Mouse (Mus musculus): ENCODE measurements at regions not wholly inside any gene's neighbourhood (a gene's known extent, or its start where the extent isn't known, plus 50 kb on each side); places are given as distances from the start of the nearest gene placed in this dataset.

DNA sequence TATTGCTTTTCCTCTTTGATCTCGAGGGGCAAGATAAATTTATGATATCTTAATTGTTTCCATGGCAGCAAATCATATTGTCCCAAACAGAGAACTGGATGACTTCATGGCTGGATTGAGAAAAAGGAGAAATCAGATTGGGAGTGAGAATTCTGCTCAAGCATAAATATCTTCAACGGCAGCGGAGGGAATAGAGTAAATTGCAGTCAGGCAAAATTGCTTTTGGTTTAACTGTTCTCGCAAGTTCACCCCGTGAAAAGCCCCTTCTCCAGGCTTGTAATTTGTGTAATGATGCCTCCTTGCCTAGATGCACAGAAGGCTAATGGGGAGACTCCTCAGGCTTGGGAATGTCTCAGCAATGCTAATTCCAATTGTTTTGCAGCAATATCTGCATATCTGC, 64.4 kb upstream of the Ccn6 start:
- peak overlapping the region; percentile 68 for H3K27ac ChIP-seq
- DNase-seq: no peak
- no peak for TF ChIP-seq CTCF (IDR thresholded peaks at IDR 0.05)
- peak overlapping the region; percentile 52 for H3K4me3 ChIP-seq
- intact Hi-C loops (cut with DNase I): no loop called here

- no peak for TF ChIP-seq CTCF (IDR thresholded peaks at IDR 0.05)
- DNase-seq: peak; percentile 82
- intact Hi-C loops (cut with DNase I): no loop called here
- peak overlapping the region; percentile 52 for H3K4me3 ChIP-seq
- peak overlapping the region; percentile 68 for H3K27ac ChIP-seq
These were observed 63.9 kb upstream of the Ccn6 start for GRCm38 (mm10) chr10:39227499-39227942.

DNA sequence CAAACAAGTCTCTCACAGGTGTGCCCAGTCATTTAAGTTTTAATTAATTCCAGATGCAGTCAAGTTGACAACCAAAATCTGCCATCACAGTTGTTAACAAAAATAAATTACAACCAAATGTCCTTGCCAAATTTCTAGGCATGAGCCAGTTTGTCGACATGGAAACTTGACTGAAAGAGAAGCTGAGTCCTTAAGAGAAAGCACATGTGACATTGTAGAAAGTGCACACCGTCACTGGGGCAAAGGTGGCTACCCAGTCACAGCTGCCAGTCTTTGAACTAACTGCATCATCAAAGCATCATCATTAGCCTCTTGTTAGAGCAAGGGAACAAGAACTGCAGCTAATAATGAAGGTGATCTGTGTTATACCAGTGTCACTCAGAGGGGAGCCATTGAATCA, 62.9 kb upstream of the Ccn6 start:
- DNase-seq: no peak
- Histone ChIP-seq H3K27ac (peak overlapping the region; percentile 68; the same call in 1 of the 2 replicates), H3K4me3 (no peak overlapping the region)
- intact Hi-C loops (cut with DNase I): no loop called here
- no peak for TF ChIP-seq CTCF (IDR thresholded peaks at IDR 0.05)

DNA sequence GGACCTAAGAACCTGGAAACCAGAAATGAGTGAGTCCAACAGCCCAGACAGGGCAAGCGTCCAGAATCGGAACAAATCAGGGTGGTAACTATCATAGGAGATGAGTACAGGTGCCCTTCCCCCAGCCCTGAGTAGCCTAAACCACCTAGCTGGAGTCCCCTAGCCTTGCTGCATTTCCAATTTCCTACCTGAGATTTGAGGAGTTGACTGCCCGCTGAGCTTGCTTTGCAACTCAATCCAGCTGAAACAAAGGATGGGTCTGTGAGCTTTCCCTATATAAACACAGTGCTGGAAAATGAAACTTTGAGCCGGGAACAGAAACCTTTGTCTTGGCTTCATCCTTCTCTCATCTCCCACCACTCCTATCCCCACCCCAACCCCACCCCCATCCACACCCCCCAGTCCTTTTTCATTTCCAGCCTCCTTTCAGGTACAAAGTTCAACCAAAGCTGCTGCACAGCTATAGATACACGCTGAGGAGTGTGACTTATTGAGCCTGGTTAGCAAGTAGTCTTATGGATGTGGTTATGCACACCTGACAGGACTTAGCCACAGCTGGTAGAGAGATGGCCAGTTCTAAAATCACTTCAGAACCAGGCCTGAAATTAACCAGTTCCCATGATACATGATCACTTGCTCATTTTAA, 61.0 kb upstream of the Ccn6 start:
- DNase-seq: no peak
- no peak overlapping the region for H3K4me3 ChIP-seq
- no peak overlapping the region for H3K27ac ChIP-seq
- TF ChIP-seq CTCF (IDR thresholded peaks at IDR 0.05): no peak
- intact Hi-C loops (cut with DNase I): no loop called here

DNA sequence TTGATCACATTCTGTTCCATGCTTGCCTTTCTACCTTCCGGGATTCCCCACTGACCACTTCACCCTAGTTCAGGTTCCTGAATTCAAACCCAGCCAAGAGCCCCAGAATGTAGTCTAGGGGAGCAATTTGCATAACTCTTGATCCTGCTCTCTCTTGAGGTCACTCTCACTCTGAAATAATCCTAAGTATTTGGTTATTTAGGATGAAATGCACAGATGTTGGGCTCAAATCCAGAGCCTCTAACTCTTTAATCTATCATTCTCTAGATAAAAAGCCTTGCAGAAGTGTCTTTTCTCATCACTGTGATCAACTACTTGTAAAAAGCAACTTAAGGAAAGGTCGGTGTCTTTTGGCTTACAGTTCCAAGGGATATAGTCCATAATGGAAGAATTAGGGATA, 57.4 kb upstream of the Ccn6 start:
- Histone ChIP-seq H3K27ac (no peak overlapping the region), H3K4me3 (no peak overlapping the region)
- DNase-seq: no peak
- TF ChIP-seq CTCF (IDR thresholded peaks at IDR 0.05): no peak
- intact Hi-C loops (cut with DNase I): no loop called here

GRCm38 (mm10) chr10:39219366-39219765, 55.8 kb upstream of the Ccn6 start:
- Histone ChIP-seq H3K4me3 (no peak overlapping the region), H3K27ac (no peak overlapping the region)
- intact Hi-C loops (cut with DNase I): no loop called here
- no peak for DNase-seq
- TF ChIP-seq CTCF (IDR thresholded peaks at IDR 0.05): no peak

DNA sequence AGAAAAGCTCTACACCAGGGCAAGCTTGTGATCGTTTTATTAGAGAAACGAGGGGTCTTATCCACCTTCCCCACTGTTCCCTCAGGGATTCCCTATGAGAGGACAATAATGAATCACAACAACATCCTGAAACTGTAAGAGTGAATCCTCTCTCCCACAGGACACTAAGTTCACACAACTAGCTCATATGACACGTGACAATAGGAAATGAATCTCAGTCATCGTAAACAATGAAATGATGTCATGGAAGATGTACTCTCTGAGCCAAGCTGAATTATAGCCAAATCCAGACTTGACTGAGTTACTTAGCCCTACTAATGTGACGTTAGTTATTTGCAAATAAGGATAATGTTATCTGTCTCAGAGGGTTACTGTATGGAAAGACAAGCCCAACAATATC, 54.6 kb upstream of the Ccn6 start:
- DNase-seq: no peak
- no peak overlapping the region for H3K4me3 ChIP-seq
- H3K27ac ChIP-seq: no peak overlapping the region
- intact Hi-C loops (cut with DNase I): no loop called here
- no peak for TF ChIP-seq CTCF (IDR thresholded peaks at IDR 0.05)

GRCm38 (mm10) chr10:39216142-39216904, 52.7 kb upstream of the Ccn6 start:
- Histone ChIP-seq H3K4me3 (no peak overlapping the region), H3K27ac (no peak overlapping the region)
- intact Hi-C loops (cut with DNase I): no loop called here
- no peak for DNase-seq
- no peak for TF ChIP-seq CTCF (IDR thresholded peaks at IDR 0.05)

DNA sequence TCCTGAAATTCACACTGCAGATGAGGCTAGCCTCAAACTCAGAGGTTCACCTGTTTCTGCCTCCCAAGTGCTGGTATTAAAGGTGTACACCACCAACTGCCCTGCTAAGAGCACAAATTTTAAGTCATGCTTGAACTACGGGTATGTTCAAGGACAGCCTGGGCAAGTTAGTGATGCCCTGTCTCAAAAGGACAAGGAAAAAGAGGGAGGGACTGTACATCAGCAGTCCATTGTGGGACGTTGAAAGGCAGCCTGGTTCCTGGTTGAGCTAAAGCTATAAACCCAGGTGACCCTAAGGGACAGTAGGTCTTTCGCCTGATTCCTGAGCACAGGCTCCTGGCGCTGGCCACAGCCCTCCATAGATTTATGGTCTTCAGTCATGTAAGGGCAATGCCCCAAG, 51.0 kb upstream of the Ccn6 start:
- intact Hi-C loops (cut with DNase I): no loop called here
- Histone ChIP-seq H3K27ac (no peak overlapping the region), H3K4me3 (no peak overlapping the region)
- TF ChIP-seq CTCF (IDR thresholded peaks at IDR 0.05): no peak
- no peak for DNase-seq
